Mouse (Mus musculus) spleen, adult 2 months (tissue): ENCODE measurements around the gene Zfp513.

ENCODE experiments used
- CTCF ChIP-seq: fragments of 200-500 bp; IDR thresholded peaks from 2 replicates; pipeline ENCODE4 v1.5.1; 2011; ENCODE audit warnings: mild to moderate bottlenecking, inconsistent platforms; ENCODE audit not compliant: insufficient read depth, insufficient read length, insufficient replicate concordance; ENCODE audit errors: extremely low read depth
- POLR2A ChIP-seq: fragments of 200-500 bp; IDR thresholded peaks from 2 replicates; pipeline ENCODE4 v1.6.1; 2011; ENCODE audit warnings: low read depth, low read length, inconsistent platforms

DNA sequence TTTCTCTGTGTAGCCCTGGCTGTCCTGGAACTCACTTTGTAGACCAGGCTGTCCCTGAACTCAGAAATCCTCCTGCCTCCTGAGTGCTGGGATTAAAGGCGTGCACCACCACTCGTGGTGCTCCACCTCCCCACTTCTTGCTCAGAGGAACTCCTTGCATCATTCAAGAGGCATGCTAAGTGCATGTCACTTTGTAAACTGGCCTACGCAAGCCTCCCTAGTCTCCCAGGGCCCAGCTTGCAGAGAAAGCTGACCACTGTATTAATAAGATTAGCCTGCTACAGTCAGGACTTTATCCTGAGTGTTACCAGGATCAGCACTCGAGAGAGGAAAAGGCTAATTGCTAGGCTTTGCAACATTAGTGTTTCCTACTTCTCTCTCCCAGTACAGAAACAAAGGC is 33.5 kb downstream of the Zfp513 start:
- TF ChIP-seq CTCF (no peak), POLR2A (no peak)
